Mouse (Mus musculus) liver, postnatal 0 days (tissue): ENCODE results near the gene Prss50.

Experiments used
- CTCF ChIP-seq: sonication (generic); IDR thresholded peaks from 2 replicates; pipeline ENCODE4 v1.5.1; 2016; ENCODE audit warnings: antibody characterized with exemption, low read depth
- EP300 ChIP-seq: IDR thresholded peaks from 2 replicates; pipeline ENCODE4 v1.6.1; 2016; ENCODE audit warnings: antibody characterized with exemption, low read depth, mild to moderate bottlenecking

DNA sequence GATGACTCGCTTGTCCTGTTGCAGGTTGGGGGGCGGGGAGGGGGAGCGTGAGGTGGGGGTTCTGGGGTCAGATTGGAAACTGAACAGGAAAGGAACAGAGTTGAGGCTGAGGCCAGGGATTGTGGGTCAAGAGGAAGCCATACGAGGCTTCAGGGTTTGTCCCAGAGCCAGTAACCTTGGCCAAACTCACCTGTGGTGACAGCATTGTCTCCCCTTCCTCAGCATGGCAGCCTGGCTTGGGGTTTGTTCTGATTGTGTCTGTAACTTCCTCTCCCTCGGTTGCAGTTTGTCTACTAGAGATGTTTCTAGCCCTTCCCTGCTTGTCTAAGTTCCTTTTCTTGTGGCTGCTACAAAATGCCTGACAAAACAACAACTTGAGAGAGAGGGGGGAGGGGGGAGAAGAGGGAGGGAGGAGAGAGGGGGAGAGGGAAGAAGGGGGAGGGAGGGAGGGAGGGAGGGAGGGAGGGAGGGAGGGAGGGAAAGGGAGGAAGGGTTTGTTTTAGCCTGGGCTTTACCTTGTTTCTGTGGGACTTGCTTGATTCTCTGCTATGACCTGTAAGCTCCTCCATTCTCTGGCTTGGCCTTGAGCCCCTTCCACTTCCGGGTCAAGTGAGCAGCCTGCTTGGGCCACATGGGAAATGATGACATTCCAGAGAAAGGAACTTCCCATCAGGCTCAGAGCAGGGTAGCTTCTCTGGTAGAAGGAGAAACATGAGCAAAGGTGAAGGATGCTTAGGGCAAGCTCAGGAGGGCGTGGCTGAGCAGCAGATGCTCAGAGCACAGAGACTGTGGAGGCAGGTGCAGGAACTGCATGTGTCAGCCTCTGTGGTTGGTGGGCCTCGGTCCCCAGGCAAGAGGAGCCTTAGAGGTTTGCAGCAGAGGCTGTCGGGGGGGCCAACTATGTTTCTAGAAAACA lies 29.9 kb downstream of the Prss50 start:
- TF ChIP-seq EP300, result no peak
- no peak for TF ChIP-seq CTCF
